Mouse (Mus musculus) megakaryocyte-erythroid progenitor cell, adult 5-6 weeks (primary cell): ENCODE results near the gene Fhdc1. TPM values are rescaled to one million over a fixed set of nuclear protein-coding genes. Genes with fewer than 3 reads are reported as not detected.

ENCODE experiments used
- ATAC-seq: replicated peaks from 2 replicates; pipeline ENCODE4 v1.8.0; 2016; ENCODE audit warnings: mild to moderate bottlenecking, inconsistent platforms; ENCODE audit not compliant: severe bottlenecking, poor library complexity, low FRiP score, low TSS enrichment
- total RNA-seq, 2 experiments: library from RNA; stranded (forward) in 1 of 2; stranded (reverse) in 1 of 2; fragments of 200-1000, 215-1000 nt in 1 of 2; fragments of >200 nt in 1 of 2; fragmentation: Nextera tagmentation in 1 of 2; gene quantifications; 2 replicates each; pipeline ENCODE4 v1.2.3; 2014 to 2017

The Fhdc1 gene
- total RNA-seq (2014; fragmentation: Nextera tagmentation) = 0.59 and 0.79 TPM in 2 replicates
- total RNA-seq (2017) = 1.6 and 2.0 TPM in 2 replicates

DNA sequence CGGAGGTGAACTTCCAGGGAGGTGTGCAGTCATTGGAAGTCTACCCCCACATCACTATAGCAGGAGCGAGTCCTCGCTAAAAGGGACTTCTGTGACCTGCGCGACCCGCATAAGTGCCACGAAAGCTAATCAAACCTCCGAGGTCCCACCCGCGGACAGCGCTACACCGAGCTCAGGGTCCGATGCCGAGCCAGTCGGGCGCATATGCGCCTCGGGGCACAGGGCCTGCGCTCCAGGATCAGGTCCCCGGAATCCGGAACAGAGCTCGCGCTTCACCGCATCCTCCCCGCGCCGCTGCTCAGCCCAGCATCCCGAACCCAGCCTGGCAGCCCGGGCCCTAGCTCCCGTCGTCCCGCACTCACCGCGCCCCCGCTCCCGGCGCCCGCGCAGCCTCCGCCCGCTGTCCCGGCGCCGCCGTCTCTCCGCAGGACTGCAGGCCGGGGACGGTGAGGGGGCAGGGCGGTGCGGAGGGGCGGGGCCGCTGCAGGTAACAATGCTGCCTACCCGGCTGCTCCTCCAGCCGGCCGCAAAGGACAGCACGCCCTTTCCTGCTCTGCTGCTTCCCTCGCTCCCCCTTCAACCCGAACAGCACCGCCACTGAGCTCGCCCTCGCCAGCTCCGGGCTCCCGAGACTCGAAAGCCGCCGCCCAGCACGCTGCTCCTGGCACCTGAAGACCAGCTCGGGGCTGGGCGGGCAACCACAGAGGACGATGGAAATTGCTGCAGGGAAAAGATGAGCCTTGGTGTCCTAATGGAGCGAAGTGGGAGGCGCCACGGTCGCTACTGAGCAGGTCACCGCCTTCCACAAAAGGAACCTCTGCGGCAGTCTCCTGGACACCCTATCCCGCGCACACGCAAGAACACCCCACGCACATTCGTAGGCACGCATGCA, at the start of gene Fhdc1:
Fhdc1 (minus strand) TSS at position 424 of the 892 bp plus-strand sequence.
- peak; percentile 54 for ATAC-seq

DNA sequence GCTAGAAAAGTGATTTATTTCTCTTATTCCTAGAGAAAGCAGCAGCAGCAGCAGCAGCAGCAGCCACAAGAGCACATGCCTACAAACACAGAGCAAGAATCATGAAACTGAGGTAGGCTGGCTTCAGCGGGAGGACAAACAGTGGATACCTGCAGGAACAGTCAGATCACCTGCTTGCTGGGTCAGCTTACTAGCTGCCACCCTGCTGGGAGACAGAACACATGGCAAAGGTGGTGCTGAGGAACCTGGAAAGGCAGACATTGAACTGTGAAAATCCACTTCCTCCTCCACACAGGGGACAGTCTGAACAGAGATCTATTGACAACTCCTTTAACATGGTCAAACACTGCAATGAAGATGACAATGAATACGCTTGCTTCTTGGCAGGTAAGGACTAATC, 48.8 kb upstream of the Fhdc1 start:
- no peak for ATAC-seq

DNA sequence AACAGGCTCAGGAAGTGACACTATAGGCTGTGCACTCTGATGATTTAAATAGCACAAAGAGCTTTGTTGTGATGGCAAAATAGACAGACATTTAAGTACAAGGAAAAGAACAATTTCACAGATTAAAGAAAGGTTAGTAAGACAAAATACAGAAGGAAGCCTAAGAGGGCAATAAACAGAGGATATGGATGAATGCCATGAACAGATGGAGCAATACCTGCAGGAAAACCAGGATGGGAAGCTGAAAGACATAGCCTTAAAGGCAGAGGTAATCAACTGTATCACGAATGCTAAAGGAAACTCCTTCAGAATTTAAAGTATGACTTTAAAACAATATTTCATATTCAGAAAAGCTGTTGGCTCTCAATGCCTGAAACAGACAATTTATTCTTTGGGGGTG, 44.7 kb upstream of the Fhdc1 start:
- no peak for ATAC-seq

DNA sequence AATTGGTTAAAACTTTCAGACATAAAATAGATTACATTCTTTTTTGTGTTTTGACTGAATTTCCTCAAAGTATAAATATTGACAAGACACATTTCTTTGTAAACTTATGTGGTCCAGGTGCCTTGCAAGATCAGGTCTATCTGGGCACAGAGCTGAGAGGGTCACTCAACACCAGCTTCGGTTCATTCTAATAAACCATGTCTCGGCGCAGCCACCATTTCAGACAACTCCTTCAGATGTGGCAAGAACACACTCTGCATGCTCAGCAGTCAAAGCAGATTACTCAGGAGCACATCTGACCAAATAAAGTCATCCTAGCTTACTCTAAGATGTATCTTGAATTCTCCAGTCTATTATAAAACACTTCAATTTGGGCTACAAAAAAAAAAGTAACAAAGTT, 35.9 kb upstream of the Fhdc1 start:
- no peak for ATAC-seq

DNA sequence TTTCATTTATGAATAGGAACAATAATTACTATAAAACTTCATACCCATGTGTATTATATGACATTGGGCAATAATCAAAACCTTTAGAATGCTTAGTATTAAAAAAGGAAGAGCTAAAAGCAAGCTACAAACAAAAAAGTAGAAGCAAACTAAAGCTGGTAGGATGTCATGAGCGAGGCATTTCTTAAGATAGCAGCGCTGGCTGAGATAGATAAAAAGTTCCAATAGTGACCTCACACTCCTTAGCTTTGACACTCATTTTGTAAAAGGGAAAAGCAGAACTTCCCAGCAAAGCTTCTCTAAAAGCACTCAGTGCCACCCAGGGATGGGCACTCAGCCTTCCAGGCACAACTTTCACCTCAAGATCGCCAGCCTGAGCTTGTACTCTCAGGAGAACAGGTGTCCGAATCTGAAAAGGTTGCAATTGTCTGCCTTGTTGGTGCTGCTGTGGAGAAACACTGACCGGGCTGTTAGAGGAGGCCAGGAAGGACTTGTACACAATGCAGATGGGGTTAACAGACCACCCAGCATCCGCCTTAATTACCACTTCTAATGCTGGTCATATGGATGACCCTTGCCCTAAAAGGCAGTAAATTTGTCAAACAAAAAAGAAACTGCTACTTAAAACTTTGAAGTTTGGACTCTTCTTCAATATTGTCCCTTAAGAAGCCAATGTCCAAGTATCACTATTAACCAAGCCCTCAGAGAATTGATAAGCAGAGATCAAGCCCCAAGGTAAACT, 32.7 kb upstream of the Fhdc1 start:
- ATAC-seq = no peak

DNA sequence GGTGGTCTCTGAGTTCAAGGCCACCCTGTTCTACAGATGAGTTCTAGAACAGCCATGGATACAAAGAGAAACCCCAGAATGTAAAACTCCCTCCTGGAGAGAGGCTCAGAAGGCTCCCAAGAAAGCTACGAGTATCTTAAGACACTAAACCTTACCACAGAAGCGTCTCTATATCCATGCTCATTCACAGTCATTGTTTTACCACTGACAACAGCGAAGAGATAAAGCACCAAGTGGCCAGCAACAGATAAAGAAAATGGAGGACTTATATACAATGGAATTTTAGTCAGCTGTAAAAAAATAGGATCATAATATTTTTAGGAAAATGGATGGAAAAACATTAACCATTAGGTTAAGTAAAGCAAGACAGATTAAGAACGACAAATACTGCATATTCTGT, 25.0 kb upstream of the Fhdc1 start:
- no peak for ATAC-seq

DNA sequence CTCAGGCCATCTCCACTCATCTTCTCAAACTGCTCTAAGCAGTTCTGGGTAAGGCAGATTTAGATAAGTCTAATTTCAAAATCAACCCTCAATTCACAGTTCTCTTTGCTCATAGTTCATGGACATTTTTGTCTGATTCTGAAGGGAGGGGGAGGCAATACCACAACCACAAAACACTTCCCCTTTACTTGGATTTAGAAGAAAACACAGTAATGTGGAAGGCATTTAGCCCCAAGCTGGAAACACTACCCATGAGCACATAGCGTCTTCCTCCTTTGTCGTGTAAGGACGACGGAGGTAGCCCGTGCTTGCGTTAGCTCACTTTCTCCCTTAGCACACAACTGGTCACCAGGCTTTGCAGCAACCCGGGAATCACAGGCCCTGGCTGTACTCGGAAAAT, 24.1 kb upstream of the Fhdc1 start:
- ATAC-seq = no peak

DNA sequence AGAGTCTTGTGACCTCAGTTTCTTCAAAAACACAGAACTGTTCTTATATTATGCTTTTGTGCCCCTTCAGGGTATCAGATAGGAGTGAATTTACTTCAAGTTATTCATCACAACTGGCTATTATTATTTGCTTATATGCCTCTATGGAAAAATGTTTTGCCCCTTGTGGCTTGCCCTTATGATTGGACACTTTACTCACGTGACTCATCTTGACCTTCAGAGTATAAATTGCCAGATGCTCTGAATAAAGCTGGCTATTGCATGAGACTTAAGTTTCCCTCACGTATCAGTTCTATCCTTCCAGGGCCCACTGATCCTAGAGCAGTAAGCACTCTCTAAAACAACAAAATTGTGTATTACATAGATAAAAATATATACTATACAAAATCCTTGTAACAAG, 21.9 kb upstream of the Fhdc1 start:
- no peak for ATAC-seq

DNA sequence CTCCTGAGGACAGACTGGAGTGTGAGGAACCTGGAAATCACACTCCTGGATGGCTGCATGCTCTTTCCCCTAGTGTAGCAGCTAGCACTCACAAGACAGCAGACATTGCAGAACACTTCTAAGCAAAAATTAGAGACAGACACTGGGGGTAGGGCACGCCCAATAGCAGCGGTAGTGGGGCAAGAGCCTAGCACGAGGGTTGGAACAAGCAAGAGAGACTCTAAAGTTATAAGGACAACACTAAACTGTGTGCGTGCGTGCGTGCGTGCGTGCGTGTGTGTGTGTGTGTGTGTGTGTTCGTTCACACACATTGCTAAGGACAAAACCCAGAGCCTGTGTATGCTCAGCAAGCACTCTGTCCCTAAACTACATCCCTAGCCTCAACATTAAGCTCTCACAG, 20.3 kb upstream of the Fhdc1 start:
- ATAC-seq = no peak

DNA sequence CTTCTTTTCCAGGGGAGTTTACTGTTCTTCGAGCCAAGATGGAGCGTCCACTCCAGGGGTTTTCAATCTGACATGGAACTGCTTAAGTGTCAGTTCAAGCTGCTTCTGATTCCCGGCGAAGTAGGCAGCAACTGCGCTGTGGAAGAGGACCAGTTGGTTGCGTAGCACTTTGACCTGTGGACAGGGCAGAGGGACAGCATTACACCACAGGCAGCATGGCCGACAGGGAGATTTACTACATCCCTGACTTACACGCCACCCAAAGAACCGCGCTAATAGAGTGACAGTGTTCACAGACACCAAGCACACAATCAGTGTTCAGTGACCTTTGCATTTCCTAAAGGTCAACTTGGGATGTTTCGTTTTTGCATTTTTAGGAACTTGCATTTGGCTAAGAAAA, 17.5 kb upstream of the Fhdc1 start:
- ATAC-seq = no peak

DNA sequence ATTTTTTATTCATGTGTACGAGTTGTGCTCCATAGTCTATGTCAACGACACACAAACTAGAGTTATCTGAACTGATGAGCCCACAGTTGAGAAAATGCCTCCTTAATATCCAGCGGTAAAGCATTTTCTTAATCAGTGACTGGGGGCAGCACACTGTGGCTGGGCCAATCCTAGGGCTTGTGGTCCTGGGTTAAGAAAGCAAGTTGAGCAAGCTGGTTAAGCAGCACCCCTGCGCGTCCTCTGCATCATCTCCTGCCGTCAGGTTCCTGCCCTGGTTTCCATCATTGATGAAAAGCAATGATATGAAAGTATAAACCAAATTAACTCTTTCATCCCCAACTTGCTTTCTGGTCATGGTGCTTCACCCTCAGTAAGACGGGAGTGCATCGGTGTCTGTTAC, 12.4 kb upstream of the Fhdc1 start:
- no peak for ATAC-seq

DNA sequence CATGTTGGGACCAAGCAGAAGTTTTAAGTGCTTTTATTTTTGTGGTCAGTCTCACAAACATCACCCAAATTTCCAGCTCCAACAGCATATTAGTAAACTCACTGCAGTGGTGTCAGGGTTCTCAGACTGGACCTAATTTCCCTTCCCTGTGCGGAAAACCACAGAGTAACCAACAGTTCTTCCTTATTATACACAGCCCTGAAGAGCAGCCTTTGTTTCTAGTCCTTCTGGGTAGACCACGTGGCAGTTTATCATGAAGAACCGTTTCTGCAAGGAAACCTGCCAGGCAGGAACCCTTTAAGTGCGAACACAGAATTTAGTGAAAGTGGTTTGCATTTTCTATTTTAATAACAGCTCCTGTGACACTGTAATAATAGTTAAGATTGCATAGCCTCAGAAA, 11.9 kb upstream of the Fhdc1 start:
- no peak for ATAC-seq

DNA sequence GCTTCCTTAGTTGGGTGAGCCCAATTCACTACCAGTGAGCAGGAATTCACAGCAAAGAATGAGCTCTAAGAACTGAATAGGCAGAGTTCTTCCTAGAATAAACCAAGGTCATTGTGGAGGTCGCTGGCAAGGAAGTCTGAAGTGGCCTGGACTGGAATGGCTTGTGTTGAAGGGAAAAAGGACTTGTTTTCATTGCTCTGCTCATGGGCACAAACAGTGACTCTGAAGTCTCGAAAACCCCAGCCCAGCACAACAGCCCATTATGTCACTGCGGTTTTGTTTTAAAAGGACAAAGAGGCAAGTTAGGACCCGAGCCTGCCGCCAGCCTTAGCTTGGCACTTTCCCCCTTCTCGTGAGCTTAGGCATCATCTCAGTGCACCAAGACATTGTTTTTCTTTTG, 8.5 kb upstream of the Fhdc1 start:
- ATAC-seq = no peak

DNA sequence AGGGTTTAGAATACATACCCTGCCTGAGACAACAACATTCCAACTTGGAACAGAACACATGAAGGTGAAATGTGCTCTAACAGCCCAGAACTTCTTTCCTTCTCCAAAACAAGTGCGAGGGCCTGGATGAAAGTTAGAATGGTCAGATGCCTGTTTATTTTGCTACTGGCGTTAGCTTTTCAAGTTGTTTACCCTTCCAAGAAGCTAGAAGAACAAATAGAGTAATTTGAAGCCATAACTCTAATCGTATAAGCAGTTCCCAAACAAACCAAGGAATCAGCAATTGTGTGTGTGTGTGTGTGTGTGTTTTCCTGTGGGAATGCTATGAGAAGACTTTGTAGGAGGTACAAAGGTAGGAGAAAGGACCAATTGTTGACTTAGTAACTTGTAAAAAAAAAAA, 4.7 kb upstream of the Fhdc1 start:
- ATAC-seq = no peak

DNA sequence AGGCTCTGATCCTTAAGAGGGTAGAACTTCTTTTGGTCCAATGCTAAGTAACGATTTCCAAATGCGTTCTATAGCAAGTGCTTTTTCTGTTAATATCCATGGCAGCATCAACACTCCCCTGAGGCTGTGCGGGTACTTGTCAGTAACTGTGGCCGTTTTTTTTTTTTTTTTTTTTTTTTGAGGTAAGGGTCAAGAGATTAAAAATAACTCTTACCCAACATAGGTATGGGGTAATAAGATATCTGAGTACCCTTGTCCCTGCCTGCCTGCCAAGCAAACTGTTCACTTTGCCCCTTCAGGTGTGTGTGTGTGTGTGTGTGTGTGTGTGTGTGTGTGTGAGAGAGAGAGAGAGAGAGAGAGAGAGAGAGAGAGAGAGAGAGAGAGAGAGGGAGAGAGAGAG, 4.1 kb upstream of the Fhdc1 start:
- no peak for ATAC-seq

DNA sequence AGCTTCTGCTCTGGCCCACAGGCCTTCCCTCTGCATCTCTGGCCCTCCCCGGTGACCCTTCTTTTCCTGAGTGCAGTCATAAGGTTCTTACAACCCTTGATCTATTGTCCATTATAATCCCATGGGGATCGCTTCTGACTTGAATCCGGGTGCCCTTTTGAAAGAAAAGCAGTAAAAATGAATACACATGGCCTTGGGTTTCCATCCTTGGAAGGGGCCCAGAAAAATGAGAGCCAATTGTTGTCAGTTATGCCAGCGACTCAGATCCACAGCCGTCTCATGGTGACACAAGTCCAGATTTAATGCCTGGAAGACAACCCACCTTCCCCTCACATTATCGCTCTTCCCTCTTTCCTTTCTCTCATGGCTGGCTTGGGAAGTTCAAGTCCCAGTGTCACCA, 1.9 kb upstream of the Fhdc1 start:
- ATAC-seq = no peak

DNA sequence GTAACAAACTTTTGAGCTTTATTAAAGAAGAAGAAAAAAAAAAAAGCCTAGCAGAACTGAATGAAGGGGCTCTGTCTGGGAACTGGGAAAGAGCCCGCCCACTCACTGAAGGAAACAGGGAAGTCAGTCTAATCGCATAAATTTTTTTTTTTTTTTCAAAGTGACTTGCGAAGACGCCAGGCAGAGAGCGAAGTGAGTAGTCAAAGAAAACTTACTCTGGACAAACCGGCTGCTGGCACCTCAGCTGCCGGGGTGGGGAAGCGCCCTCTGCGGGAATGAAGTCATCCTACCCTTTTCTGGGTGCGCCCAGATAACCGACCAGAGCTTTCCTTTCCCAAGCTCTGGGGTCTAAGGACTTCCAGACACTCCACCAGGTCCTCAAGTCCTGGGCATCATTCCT, 875 bp upstream of the Fhdc1 start:
- no peak for ATAC-seq

DNA sequence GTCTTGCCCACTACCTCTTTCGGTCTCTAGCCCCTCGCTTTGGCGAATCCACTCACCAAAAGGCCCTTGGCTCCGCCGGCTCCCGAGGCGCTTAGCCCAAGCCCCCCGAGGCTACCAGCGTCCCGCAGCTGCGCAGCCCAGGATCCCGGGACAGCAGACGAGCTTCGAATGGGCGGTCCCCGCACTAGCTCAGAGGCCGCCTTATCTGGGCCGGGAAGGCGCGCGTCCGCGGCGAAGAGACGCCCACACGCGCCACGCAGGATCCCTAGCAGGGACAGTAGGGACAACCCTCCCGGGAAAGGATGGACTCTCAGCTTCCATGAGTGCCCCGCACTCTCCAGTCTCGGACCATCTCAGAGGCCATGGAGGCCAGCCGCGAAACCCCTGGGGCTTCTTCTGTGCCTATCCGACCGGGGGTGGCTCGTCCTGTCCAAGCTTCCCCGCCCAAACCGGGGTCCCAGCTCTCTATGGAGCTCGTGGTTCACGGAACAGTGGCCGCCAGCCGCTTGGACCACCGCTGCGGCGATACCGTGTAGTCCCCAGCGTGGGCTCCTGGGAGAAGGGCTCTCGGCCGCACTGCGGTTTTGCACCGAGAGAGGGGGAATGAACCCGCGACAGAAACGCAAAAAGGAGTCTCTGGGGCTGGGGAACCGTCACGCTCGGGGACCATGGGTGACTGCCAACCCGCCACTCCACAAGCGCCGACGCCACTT, 780 bp downstream of the Fhdc1 start:
- peak; percentile 75 for ATAC-seq

DNA sequence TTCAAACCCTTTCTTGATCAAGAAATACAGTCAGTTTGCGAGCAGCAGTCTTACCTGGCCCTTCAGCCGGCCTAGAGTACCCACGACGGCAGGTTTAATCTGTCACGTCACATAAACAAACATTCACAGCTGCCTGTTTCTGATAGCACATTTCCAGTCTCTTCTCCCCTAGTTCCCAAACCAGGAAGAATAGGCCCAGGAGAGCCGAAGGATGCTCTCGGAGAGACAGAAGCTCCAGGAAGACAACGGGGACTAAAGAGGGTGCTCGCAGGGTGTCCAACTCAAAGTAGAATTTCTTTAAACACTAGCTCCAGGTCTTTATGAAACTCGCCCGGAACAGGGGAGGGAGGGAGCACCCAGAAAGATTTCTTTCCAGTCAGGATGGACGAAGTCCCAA, 1.3 kb downstream of the Fhdc1 start:
- ATAC-seq = no peak

DNA sequence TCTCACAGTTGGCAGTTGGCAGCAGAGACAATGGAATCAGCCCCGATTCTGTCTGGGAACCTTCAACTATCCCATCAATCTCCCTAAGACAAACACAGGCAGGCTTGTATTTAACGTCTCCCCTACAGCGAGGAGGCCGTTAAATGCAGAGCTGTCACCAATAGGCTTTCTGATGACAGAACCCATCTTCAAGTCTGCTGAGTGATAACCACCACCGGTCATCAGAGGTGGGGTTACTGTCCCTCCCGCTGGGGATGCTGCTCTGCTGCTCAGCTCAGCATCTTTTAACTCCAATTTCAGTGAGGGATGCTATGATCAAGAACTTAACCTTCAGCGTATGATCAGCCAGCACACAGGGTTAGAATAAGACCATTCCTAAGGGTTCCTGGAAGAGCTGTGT, 2.0 kb downstream of the Fhdc1 start:
- no peak for ATAC-seq
